Mouse (Mus musculus): Measurements from ENCODE around the gene Abcd4. TPM values are rescaled to one million over a fixed set of nuclear protein-coding genes. Genes with fewer than 3 reads are reported as not detected.

Abcd4 gene
- polyA plus RNA-seq, 1 experiment: 30.6 TPM

DNA sequence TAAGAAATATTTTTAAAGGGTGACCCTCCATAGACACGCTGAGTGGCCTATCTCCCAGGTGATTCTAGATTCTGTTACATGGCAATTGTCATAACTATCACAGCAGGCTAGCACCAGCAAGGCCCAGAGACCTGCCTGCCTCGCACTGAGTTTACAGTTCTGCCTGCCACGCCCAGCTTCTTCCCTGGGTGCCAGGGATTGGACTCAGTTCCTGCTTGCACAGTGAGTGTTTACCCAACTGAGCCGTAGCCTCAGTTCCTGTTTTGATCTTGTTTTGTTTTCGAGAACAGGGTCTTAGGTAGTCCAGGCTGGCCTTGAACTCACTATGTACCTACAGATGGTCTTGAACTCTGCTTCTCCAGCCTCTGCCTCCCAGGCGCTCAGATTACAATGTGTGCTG, 49.6 kb downstream of the Abcd4 start:
- WGBS: 39% methylated on average over 6 of the region's 6 CpGs
- no peak for TF ChIP-seq CTCF (IDR thresholded peaks at IDR 0.05; ENCODE audit: extremely low read depth, insufficient read length, insufficient replicate concordance, low read depth, low read length)
- TF ChIP-seq POLR2A (IDR thresholded peaks at IDR 0.05; ENCODE audit: low read depth, low read length): no peak
- Histone ChIP-seq H3K36me3 (ENCODE audit: control insufficient read depth, insufficient read depth, low read length) (no peaks in the 10 kb centered on the region), H3K4me1 (ENCODE audit: control insufficient read depth, insufficient read depth, insufficient read length, low read length) (peaks cover 3% of the 10 kb centered on the region; the same call in 1 of the 2 replicates), H3K4me3 (ENCODE audit: low read depth, low read length) (no peak overlapping the region), H3K27me3 (ENCODE audit: control insufficient read depth, insufficient read depth, low read length) (peaks cover 42% of the 10 kb centered on the region), H3K27ac (ENCODE audit: insufficient read depth, low read depth, low read length) (no peak overlapping the region)

- Histone ChIP-seq H3K36me3 (ENCODE audit: control insufficient read depth, insufficient read depth, low read length) (no peaks in the 10 kb centered on the region), H3K27me3 (ENCODE audit: control insufficient read depth, insufficient read depth, low read length) (no peaks in the 10 kb centered on the region; the same call in 1 of the 2 replicates), H3K4me3 (ENCODE audit: low read depth, low read length) (no peak overlapping the region), H3K4me1 (ENCODE audit: control insufficient read depth, insufficient read depth, insufficient read length, low read length) (peaks cover 1% of the 10 kb centered on the region; the same call in 1 of the 2 replicates), H3K27ac (ENCODE audit: insufficient read depth, low read depth, low read length) (no peak overlapping the region)
- 49% methylated on average over 4 of the region's 4 CpGs for WGBS
- TF ChIP-seq CTCF (IDR thresholded peaks at IDR 0.05; ENCODE audit: extremely low read depth, insufficient read length, insufficient replicate concordance, low read depth, low read length) (peak; percentile 6; the same call in 1 of the 2 replicates), POLR2A (IDR thresholded peaks at IDR 0.05; ENCODE audit: low read depth, low read length) (no peak)
Measured at GRCm38 (mm10) chr12:84562558-84562957, 54.7 kb downstream of the Abcd4 start.

- no peaks in the 10 kb centered on the region for H3K4me1 ChIP-seq (ENCODE audit: control insufficient read depth, insufficient read depth, insufficient read length, low read length)
- WGBS: 55% methylated on average over 8 of the region's 8 CpGs
- H3K27me3 ChIP-seq (ENCODE audit: control insufficient read depth, insufficient read depth, low read length): no peaks in the 10 kb centered on the region
- no peak overlapping the region for H3K27ac ChIP-seq (ENCODE audit: insufficient read depth, low read depth, low read length)
- H3K4me3 ChIP-seq (ENCODE audit: low read depth, low read length): no peak overlapping the region
- no peaks in the 10 kb centered on the region for H3K36me3 ChIP-seq (ENCODE audit: control insufficient read depth, insufficient read depth, low read length)
- TF ChIP-seq CTCF (IDR thresholded peaks at IDR 0.05; ENCODE audit: extremely low read depth, insufficient read length, insufficient replicate concordance, low read depth, low read length) (no peak), POLR2A (IDR thresholded peaks at IDR 0.05; ENCODE audit: low read depth, low read length) (no peak)
Measured at GRCm38 (mm10) chr12:84555218-84555617, 62.0 kb downstream of the Abcd4 start.

Other genes starting within 250 kb of the Abcd4 start
- 10.9 and 15.5 TPM in 2 replicates for gene Entpd5, start 208.4 kb downstream of the Abcd4 start, polyA plus RNA-seq (2012; rRNA removed)
- gene Bbof1, start 208.3 kb downstream of the Abcd4 start, polyA plus RNA-seq (2012; rRNA removed): not detected in 2 replicates
- gene Rnf113a2, start 200.2 kb downstream of the Abcd4 start, polyA plus RNA-seq (2012; rRNA removed): 0.81 and 1.3 TPM in 2 replicates
- 1.5 and 1.9 TPM in 2 replicates for gene Aldh6a1, start 166.4 kb downstream of the Abcd4 start, polyA plus RNA-seq (2012; rRNA removed)
- 0.95 and 3.2 TPM in 2 replicates for gene Lin52, start 166.0 kb downstream of the Abcd4 start, polyA plus RNA-seq (2012; rRNA removed)
- not detected in 2 replicates for gene Vsx2, start 47.7 kb downstream of the Abcd4 start, polyA plus RNA-seq (2012; rRNA removed)
- not detected in 2 replicates for gene Vrtn, start 23.6 kb upstream of the Abcd4 start, polyA plus RNA-seq (2012; rRNA removed)
- gene Syndig1l, start 81.4 kb upstream of the Abcd4 start, polyA plus RNA-seq (2012; rRNA removed): not detected in 2 replicates
- 32.5 and 89.0 TPM in 2 replicates for gene Npc2, start 155.7 kb upstream of the Abcd4 start, polyA plus RNA-seq (2012; rRNA removed)
- 16.2 and 19.9 TPM in 2 replicates for gene Isca2, start 155.8 kb upstream of the Abcd4 start, polyA plus RNA-seq (2012; rRNA removed)